Mouse (Mus musculus) hindbrain, embryonic 12.5 days (tissue): Measurements from ENCODE around the gene Ggps1. TPM values are rescaled to one million over a fixed set of nuclear protein-coding genes. Genes with fewer than 3 reads are reported as not detected.
"Not testable (repeated sequence)": the region's sequence is repeated elsewhere in the genome, so short reads cannot be mapped to it uniquely, and the experiment has no call there.

Source experiments
- ATAC-seq: fragments of 200-750 bp; cut with Nextera tagmentation; 2 replicates; pipeline ENCODE4 v1.8.0; 2017; ENCODE audit warnings: moderate TSS enrichment; ENCODE audit not compliant: low FRiP score
- H3K27ac ChIP-seq: fragments of 300-500 bp; sonication (generic); 2 replicates; pipeline ENCODE4 v1.5.1; 2016; ENCODE audit warnings: mild to moderate bottlenecking
- H3K27me3 ChIP-seq: fragments of 300-500 bp; sonication (generic); 2 replicates; pipeline ENCODE4 v1.6.1; 2016; ENCODE audit warnings: mild to moderate bottlenecking
- H3K36me3 ChIP-seq: fragments of 300-500 bp; sonication (generic); 2 replicates; pipeline ENCODE4 v1.6.1; 2016; ENCODE audit warnings: mild to moderate bottlenecking
- H3K4me1 ChIP-seq: fragments of 300-500 bp; sonication (generic); 2 replicates; pipeline ENCODE4 v1.6.1; 2016
- H3K4me2 ChIP-seq: fragments of 300-500 bp; sonication (generic); replicated peaks from 2 replicates; pipeline ENCODE4 v1.6.1; 2016; ENCODE audit warnings: mild to moderate bottlenecking
- H3K4me3 ChIP-seq: fragments of 300-500 bp; sonication (generic); 2 replicates; pipeline ENCODE4 v1.5.1; 2016; ENCODE audit warnings: mild to moderate bottlenecking
- H3K9ac ChIP-seq: fragments of 300-500 bp; sonication (generic); 2 replicates; pipeline ENCODE4 v1.6.1; 2016; ENCODE audit warnings: mild to moderate bottlenecking, moderate library complexity
- H3K9me3 ChIP-seq: fragments of 300-500 bp; sonication (generic); replicated peaks from 2 replicates; pipeline ENCODE4 v1.6.1; 2016; ENCODE audit warnings: mild to moderate bottlenecking
- WGBS: fragments of 180-500 bp; shearing (Covaris S2); methylation state at CpG from one replicate; pipeline ENCODE4 v1.1.7; 2016; 5-methylcytosine and 5-hydroxymethylcytosine counted together
- polyA plus RNA-seq: library from polyadenylated mRNA; unstranded; fragments of >200 nt; fragmentation: Nextera tagmentation; extraction: Ambion mirVana; gene quantifications from 2 replicates; pipeline ENCODE4 v1.2.1, GENCODE M21; 2016

Gene Ggps1
- polyA plus RNA-seq, 1 experiment from 2014 or later = 68.1 TPM

DNA sequence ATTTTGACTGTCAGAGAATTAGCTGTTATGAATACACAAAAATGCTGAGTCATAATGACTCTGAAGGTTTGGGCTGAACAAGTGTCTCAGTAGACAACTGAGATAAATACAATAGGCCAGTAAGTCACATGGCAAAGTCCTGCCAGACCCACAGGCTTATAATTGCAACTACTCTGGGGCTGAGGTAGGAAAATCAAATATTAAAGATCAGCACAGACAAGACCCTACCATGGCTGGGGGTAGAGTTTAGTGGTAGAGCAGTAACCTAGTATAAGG lies 29.3 kb downstream of the Ggps1 start:
- H3K9me3 ChIP-seq = no peaks in the 10 kb centered on the region
- no peak for ATAC-seq
- peaks cover 6% of the 10 kb centered on the region for H3K4me1 ChIP-seq
- H3K4me3 ChIP-seq = no peak overlapping the region
- no peak overlapping the region for H3K9ac ChIP-seq
- no peaks in the 10 kb centered on the region for H3K27me3 ChIP-seq
- H3K27ac ChIP-seq = no peak overlapping the region
- no peak overlapping the region for H3K4me2 ChIP-seq
- peaks cover under 1% of the 10 kb centered on the region; the same call in 1 of the 2 replicates for H3K36me3 ChIP-seq

DNA sequence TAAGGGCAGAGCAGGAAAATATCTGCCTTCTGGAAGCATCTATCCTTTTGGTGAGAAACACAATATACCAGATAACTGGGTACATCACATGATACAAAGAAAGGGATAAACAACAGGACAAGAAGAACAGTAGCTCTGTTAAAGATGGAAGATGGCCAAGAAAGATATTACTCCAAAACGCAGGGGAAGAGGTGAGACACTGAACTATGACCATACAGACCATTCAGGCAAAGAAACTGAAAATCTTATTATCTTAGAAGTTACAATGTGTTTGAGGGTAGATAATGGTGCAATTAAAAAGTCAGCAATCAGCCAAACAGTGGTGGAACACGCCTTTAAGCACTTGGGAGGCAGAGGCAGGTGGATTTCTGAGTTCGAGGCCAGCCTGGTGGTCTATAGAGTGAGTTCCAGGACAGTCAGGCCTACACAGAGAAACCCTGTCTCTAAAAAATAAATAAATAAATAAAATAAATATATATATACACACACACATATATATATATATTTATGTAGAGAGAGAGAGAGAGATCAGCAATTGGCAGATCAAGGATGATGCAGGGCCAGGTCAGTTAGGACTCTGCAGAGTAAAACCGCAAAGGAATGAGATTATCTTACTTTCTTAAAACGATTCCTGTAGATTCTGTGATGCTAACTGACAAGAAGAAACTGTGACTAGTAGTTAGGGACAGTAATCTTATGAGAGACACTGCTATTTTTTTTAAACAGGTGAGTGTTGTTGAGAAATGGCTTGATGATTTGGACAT lies 29.8 kb downstream of the Ggps1 start:
- H3K4me2 ChIP-seq = no peak overlapping the region
- H3K36me3 ChIP-seq = peaks cover 3% of the 10 kb centered on the region; the same call in 1 of the 2 replicates
- no peak overlapping the region for H3K4me3 ChIP-seq
- H3K4me1 ChIP-seq = peaks cover 2% of the 10 kb centered on the region; the same call in 1 of the 2 replicates
- no peak overlapping the region for H3K9ac ChIP-seq
- H3K27me3 ChIP-seq = no peaks in the 10 kb centered on the region
- H3K9me3 ChIP-seq = no peaks in the 10 kb centered on the region
- no peak overlapping the region for H3K27ac ChIP-seq
- 91% methylated on average over 5 of the region's 5 CpGs for WGBS
- ATAC-seq = no peak

DNA sequence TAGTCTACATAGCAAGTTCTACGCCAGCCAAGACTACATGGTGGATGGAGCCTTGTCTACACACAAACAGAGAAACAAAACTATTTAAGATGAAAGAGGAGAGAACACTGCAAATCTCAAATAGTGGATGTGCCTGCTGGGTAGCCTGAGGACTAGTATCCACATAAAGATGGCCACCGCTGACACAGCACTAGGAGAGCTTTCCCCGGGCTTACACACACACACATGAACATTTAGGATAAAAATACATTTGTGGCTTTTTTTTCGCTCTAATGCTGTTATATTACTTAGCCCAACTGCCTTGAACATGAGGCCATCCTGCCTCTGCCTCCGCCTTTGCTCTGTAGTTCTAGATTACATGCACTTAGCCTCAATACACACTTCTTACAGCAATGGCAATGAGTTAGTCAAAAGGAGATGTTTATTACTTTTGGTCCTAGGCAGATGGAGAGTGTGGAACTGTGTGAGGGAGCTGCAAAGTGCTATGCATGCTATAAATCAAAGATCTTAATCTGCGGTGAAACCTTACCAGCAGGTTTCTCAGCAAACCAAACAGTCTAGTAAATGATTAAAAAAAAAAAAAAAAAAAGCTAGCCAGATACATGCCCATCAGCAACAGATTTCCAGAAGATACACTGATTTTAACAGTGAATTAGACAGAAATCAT lies 37.0 kb downstream of the Ggps1 start:
- no peaks in the 10 kb centered on the region for H3K9me3 ChIP-seq
- peaks cover 24% of the 10 kb centered on the region for H3K36me3 ChIP-seq
- ATAC-seq = no peak
- WGBS = 95% methylated on average over 6 of the region's 6 CpGs
- H3K4me2 ChIP-seq = no peak overlapping the region
- H3K27me3 ChIP-seq = no peaks in the 10 kb centered on the region
- no peak overlapping the region for H3K9ac ChIP-seq
- no peak overlapping the region for H3K4me3 ChIP-seq
- no peaks in the 10 kb centered on the region for H3K4me1 ChIP-seq
- no peak overlapping the region for H3K27ac ChIP-seq

DNA sequence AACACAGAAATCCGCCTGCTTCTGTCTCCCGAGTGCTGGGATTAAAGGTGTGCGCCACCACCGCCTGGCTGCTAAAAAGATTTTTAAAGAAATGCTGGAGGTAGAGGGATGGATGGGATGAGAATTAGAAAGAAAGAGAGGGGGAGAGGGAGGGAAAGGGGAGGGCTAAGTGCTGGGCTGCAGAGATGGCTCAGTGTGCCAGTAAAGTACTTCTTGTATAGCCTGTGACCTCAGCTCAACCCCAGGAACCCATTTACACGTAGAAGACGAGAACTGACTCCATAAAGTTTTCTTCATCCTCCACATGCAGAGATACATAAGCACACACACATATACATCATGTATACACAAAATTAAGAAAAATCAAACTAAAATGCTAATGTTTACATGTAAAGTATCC lies 37.7 kb downstream of the Ggps1 start:
- Histone ChIP-seq H3K27ac (no peak overlapping the region), H3K9me3 (no peaks in the 10 kb centered on the region), H3K27me3 (no peaks in the 10 kb centered on the region), H3K4me3 (no peak overlapping the region), H3K4me1 (no peaks in the 10 kb centered on the region), H3K36me3 (peaks cover 24% of the 10 kb centered on the region), H3K9ac (no peak overlapping the region), H3K4me2 (no peak overlapping the region)
- no peak for ATAC-seq
- WGBS = 91% methylated on average over 6 of the region's 6 CpGs

DNA sequence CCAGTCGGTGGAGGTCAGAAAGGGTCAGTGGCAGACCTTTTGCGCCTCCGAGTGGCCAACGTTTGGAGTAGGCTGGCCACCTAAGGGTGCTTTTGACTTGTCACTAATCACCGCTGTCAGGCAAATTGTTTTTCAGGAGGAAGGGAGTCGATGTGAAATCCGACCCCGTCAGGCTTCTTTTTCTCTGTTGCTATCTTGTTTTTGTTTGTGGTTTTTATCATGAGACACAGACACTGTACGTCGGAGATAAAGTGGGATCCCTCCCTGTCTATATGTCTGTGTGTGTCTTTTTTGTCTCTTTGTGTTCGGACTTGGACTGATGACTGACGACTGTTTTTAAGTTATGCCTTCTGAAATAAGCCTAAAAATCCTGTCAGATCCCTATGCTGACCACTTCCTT lies 41.9 kb downstream of the Ggps1 start:
- peaks cover 29% of the 10 kb centered on the region for H3K36me3 ChIP-seq
- not testable (repeated sequence) for ATAC-seq, H3K4me2 ChIP-seq, H3K9ac ChIP-seq, H3K9me3 ChIP-seq, H3K4me3 ChIP-seq, H3K4me1 ChIP-seq, H3K27ac ChIP-seq, H3K27me3 ChIP-seq
- WGBS = 76% methylated on average over 11 of the region's 12 CpGs

DNA sequence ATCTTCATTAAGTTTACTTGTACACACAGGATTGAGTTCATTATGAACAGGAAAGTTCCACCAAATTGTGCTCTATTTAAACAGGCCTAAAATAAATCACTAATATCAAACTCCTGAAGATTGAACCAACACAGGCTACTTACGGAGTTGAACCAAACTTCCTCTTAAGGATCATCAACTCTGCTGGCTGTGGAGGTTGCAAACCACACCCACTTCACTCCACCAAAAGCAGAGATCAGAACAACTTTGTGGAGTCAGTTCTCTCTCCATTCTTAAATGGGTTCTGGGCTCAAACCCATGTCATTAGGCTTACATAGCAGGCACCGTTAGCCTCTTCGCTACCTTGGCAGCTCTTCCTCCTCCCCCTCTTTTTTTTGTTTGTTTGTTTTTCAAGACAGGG lies 44.4 kb downstream of the Ggps1 start:
- Histone ChIP-seq H3K9me3 (no peaks in the 10 kb centered on the region), H3K27me3 (no peaks in the 10 kb centered on the region), H3K4me2 (no peak overlapping the region), H3K36me3 (peaks cover 35% of the 10 kb centered on the region), H3K9ac (no peak overlapping the region), H3K4me1 (no peaks in the 10 kb centered on the region), H3K27ac (no peak overlapping the region), H3K4me3 (no peak overlapping the region)
- no peak for ATAC-seq
- WGBS = 96% methylated on average over 3 of the region's 3 CpGs

DNA sequence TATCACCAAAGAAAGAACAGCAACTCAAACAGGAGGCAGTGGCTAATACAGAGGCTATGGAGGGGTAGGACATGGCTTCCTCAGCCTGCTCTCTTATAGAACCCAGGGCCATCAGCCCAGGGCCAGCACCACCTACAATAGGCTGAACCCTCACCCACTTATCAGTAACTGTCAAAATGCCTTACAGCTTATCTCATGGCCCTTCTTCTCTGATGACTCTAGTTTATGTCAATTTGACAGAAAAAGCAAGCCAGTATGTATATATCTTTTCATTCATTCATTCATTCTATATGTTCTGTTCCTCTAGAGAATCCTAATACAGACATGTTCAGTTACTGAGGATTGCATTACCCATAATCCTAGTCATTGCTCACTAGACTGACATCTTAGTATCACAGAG lies 45.0 kb downstream of the Ggps1 start:
- no peaks in the 10 kb centered on the region for H3K27me3 ChIP-seq
- H3K9ac ChIP-seq = no peak overlapping the region
- no peak overlapping the region for H3K27ac ChIP-seq
- no peaks in the 10 kb centered on the region for H3K4me1 ChIP-seq
- no peak overlapping the region for H3K4me3 ChIP-seq
- H3K36me3 ChIP-seq = peaks cover 35% of the 10 kb centered on the region
- no peak for ATAC-seq
- no peaks in the 10 kb centered on the region for H3K9me3 ChIP-seq
- H3K4me2 ChIP-seq = no peak overlapping the region

DNA sequence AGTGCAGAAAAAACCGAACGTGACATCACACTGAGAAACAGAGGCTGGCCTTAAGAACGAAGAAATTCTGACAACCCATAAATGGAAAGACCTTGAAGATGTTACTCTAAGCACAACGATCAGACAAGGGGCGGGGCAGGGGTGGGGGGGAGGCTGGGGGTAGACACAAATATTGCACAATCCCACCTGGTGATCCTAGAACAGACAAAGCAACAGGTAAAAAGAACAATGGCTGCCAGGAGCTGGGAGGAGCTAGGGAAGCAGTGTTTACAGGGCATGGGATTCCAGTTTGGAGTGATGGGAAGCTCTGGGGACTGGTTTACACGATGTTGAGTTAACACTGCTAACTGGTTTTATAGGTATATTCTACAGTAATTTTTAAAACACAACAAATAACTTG lies 47.7 kb downstream of the Ggps1 start:
- Histone ChIP-seq H3K9ac (no peak overlapping the region), H3K4me1 (no peaks in the 10 kb centered on the region), H3K27me3 (no peaks in the 10 kb centered on the region), H3K4me3 (no peak overlapping the region), H3K27ac (no peak overlapping the region), H3K4me2 (no peak overlapping the region), H3K9me3 (no peaks in the 10 kb centered on the region), H3K36me3 (peaks cover 51% of the 10 kb centered on the region)
- WGBS = 96% methylated on average over 6 of the region's 6 CpGs
- ATAC-seq = no peak

DNA sequence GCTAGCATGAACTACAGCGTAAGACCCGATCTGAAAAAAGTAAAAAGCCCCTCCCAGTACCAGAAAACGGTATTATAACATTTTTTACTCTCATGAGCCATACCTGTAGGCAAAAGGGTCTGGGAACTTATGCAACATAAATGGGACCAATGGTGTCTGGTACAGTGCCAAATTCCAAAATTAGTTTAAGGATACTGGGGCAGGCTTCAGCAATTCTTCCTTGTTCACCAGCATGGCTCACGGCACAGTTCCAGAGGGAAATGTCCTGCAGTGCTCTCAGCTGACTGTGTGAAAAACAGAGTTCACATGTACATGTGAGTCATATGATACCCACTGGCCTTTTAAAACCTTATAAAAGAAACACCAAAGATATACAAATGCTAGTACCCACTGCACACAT lies 48.7 kb downstream of the Ggps1 start:
- ATAC-seq = no peak
- WGBS = 90% methylated on average over 4 of the region's 4 CpGs
- H3K9me3 ChIP-seq = no peaks in the 10 kb centered on the region
- H3K27ac ChIP-seq = no peak overlapping the region
- H3K4me2 ChIP-seq = no peak overlapping the region
- no peak overlapping the region for H3K9ac ChIP-seq
- no peaks in the 10 kb centered on the region for H3K4me1 ChIP-seq
- H3K27me3 ChIP-seq = no peaks in the 10 kb centered on the region
- no peak overlapping the region for H3K4me3 ChIP-seq
- peaks cover 48% of the 10 kb centered on the region for H3K36me3 ChIP-seq

DNA sequence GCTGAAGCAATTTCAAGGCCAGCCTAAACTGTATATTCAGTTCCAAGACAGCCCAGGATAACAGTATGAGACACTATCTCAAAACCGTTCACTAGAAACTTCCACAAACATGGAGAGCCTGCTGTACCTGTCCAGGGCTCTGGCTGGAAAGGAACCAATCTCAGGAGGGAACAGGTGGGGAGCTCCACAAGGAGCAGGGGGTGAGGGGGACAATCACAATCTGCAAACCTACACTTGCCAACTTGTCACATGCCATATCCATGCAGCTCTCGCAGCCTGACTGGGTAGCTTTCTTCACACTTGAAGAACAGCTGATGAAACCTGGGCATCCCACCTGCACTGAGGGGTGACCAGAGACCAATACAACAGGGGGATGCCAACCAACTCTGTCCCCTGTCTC lies 49.3 kb downstream of the Ggps1 start:
- Histone ChIP-seq H3K27ac (no peak overlapping the region), H3K4me1 (no peaks in the 10 kb centered on the region), H3K27me3 (no peaks in the 10 kb centered on the region), H3K4me2 (no peak overlapping the region), H3K9ac (no peak overlapping the region), H3K9me3 (no peaks in the 10 kb centered on the region), H3K4me3 (no peak overlapping the region), H3K36me3 (peaks cover 47% of the 10 kb centered on the region)
- WGBS = 92% methylated on average over 2 of the region's 2 CpGs
- no peak for ATAC-seq

DNA sequence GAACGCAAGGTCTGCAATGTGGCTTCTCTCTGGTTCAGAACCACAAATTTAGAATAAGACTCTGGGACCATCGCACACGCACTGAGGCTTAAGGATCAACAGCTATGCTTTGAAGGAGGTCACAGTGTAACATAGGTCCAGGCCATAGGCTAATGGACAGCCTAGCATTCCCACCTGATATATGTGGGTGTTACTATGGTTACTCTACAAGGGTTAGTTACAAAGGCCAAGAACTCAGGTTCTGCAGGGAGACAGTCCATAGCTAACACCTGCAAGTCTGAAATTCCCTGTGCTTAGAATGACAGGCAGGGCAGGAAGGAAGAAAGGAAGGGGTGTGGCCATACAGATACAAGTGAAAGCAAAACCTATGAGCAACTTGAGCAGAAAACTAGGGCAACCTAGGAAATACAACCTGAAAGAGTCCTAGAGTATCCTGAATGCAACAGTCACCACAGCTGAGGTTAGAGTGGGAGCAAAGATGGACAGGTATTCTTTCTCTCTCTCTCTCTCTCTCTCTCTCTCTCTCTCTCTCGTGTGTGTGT lies 51.8 kb downstream of the Ggps1 start:
- WGBS = 90% methylated on average over 4 of the region's 4 CpGs
- no peaks in the 10 kb centered on the region for H3K9me3 ChIP-seq
- H3K36me3 ChIP-seq = peaks cover 39% of the 10 kb centered on the region
- no peaks in the 10 kb centered on the region for H3K4me1 ChIP-seq
- no peak overlapping the region for H3K9ac ChIP-seq
- no peak overlapping the region for H3K4me3 ChIP-seq
- H3K27ac ChIP-seq = no peak overlapping the region
- no peaks in the 10 kb centered on the region for H3K27me3 ChIP-seq
- H3K4me2 ChIP-seq = no peak overlapping the region
- no peak for ATAC-seq

DNA sequence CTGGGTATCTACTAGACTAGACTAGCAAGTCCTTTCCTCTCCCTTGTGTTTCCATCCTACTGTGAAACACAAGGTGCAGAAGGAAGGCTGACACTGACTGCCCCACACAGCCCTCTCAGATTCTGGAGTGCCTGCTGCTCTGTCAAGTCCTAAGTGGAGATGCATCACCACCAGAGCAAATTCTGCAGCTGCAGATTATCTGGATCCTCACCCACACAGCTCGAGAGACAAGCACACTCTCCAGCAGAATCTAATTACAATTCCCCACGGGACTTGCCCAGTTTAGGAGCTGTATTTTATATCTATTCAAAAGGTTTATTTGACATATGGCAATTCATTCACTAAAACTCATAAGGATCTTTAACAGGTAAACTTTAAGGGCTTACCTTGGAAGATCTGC lies 57.2 kb downstream of the Ggps1 start:
- no peaks in the 10 kb centered on the region for H3K9me3 ChIP-seq
- H3K4me1 ChIP-seq = no peaks in the 10 kb centered on the region
- H3K27ac ChIP-seq = no peak overlapping the region
- H3K27me3 ChIP-seq = no peaks in the 10 kb centered on the region
- H3K36me3 ChIP-seq = peaks cover 65% of the 10 kb centered on the region
- no peak overlapping the region for H3K4me3 ChIP-seq
- no peak overlapping the region for H3K9ac ChIP-seq
- ATAC-seq = no peak
- WGBS = 69% methylated on average over 2 of the region's 2 CpGs
- no peak overlapping the region for H3K4me2 ChIP-seq

DNA sequence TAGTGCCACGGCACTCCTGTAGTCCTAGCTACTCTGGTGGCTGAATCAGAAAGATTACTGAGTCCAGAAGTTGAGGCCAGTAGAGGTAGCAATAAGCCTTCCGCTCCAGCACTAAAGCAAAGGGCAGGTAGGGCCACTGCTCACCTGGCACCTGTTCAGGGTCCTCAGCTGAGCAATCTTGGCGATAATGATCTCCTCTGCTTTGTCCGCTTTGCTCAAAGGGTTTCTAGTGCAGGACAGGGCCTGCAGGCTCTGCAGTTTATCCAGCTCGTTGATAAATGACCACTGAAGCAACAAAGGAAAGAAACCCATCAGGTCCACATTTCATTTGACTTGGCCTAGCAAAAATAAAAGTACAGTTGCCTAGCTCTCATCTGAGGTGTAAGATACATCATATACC lies 58.3 kb downstream of the Ggps1 start:
- no peak overlapping the region for H3K4me3 ChIP-seq
- no peaks in the 10 kb centered on the region for H3K4me1 ChIP-seq
- H3K36me3 ChIP-seq = peaks cover 72% of the 10 kb centered on the region
- ATAC-seq = no peak
- no peak overlapping the region for H3K4me2 ChIP-seq
- no peak overlapping the region for H3K27ac ChIP-seq
- no peaks in the 10 kb centered on the region for H3K27me3 ChIP-seq
- no peak overlapping the region for H3K9ac ChIP-seq
- WGBS = 89% methylated on average over 5 of the region's 5 CpGs
- no peaks in the 10 kb centered on the region for H3K9me3 ChIP-seq
